Mouse (Mus musculus) cortical plate, adult 2 months (tissue): Measurements from ENCODE around the gene Kncn. TPM values are rescaled to one million over a fixed set of nuclear protein-coding genes. Genes with fewer than 3 reads are reported as not detected.

ENCODE experiments used
- H3K27ac ChIP-seq: fragments of 200-500 bp; 2 replicates; pipeline ENCODE4 v1.5.1; 2012; ENCODE audit warnings: low read length, control low read depth, inconsistent platforms; ENCODE audit not compliant: insufficient read depth
- H3K4me1 ChIP-seq: fragments of 200-500 bp; 2 replicates; pipeline ENCODE4 v1.6.1; 2011; ENCODE audit warnings: low read length; ENCODE audit not compliant: control insufficient read depth, insufficient read depth
- H3K4me3 ChIP-seq: fragments of 200-500 bp; 2 replicates; pipeline ENCODE4 v1.5.1; 2011; ENCODE audit warnings: mild to moderate bottlenecking, low read length, control low read depth; ENCODE audit not compliant: insufficient read depth
- CTCF ChIP-seq: fragments of 200-500 bp; IDR thresholded peaks from 2 replicates; pipeline ENCODE4 v1.5.1; 2011; ENCODE audit warnings: mild to moderate bottlenecking, control low read depth, low read length; ENCODE audit not compliant: insufficient read depth; ENCODE audit errors: extremely low read depth
- POLR2A ChIP-seq: fragments of 200-500 bp; IDR thresholded peaks from 2 replicates; pipeline ENCODE4 v1.6.1; 2011; ENCODE audit warnings: mild to moderate bottlenecking, low read length, control low read depth; ENCODE audit not compliant: insufficient read depth; ENCODE audit errors: extremely low read depth
- polyA plus RNA-seq: library from polyadenylated mRNA; depleted of rRNA; stranded (reverse); fragments of >200 nt; gene quantifications from 2 replicates; pipeline ENCODE4 v1.2.3, GENCODE M21; 2012

Gene Kncn
- polyA plus RNA-seq, 1 experiment, result 0.21 TPM

- TF ChIP-seq CTCF (no peak), POLR2A (no peak)
- peaks cover 6% of the 10 kb centered on the region for H3K4me1 ChIP-seq
- no peak overlapping the region for H3K27ac ChIP-seq
- no peak overlapping the region for H3K4me3 ChIP-seq
Observed at GRCm38 (mm10) chr4:115848990-115849677, 35.1 kb upstream of the Kncn start.

- no peak overlapping the region for H3K27ac ChIP-seq
- no peak for TF ChIP-seq POLR2A
- peaks cover 6% of the 10 kb centered on the region for H3K4me1 ChIP-seq
- H3K4me3 ChIP-seq, result no peak overlapping the region
Observed at GRCm38 (mm10) chr4:115850111-115850510, 34.1 kb upstream of the Kncn start.

DNA sequence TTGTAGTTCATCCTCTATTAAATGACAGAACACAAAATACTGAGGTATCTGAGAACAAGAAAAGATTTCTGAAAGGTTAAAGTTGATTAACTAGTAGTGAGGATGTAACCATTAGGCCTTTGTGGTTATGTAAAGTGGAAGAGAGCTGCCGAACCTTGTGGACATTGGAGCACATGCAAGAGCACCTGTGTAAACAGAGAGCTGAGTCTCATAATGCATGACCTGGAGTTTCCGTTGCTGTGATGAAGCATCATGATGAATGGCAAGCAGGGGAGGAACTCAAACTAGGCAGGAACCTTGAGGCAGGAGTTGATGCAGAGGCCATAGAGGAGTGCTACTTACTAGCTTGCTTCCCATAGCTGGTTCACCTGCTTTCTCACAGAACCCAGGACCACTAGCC is 33.6 kb upstream of the Kncn start:
- Histone ChIP-seq H3K4me1 (peaks cover 7% of the 10 kb centered on the region), H3K4me3 (no peak overlapping the region), H3K27ac (no peak overlapping the region)
- TF ChIP-seq CTCF (no peak), POLR2A (no peak)

DNA sequence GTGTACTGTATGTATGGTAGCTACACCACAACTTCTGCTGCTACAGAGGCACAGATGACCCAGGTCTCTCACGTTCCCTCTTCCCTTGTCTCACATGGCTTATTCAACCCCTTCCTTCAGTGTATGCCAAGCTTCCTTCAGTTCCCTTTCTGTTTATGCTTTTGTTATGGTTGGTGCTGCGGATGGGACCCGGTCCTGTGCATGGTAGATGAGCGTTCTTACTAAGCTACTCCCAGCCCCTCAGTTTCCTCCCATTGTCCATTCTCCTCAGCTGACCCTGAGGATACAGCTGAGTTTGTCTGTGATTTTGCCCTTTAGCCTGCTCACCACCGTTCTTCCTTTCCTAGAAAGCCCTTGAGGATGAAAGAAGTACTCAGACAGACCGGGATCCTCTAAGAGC is 32.6 kb upstream of the Kncn start:
- no peak overlapping the region for H3K27ac ChIP-seq
- H3K4me3 ChIP-seq, result no peak overlapping the region
- TF ChIP-seq POLR2A (no peak), CTCF (no peak)
- H3K4me1 ChIP-seq, result peaks cover 8% of the 10 kb centered on the region

- Histone ChIP-seq H3K27ac (no peak overlapping the region), H3K4me1 (peaks cover 2% of the 10 kb centered on the region; the same call in 1 of the 2 replicates), H3K4me3 (no peak overlapping the region)
- no peak for TF ChIP-seq CTCF
- no peak for TF ChIP-seq POLR2A
Observed at GRCm38 (mm10) chr4:115855100-115855499, 29.1 kb upstream of the Kncn start.

DNA sequence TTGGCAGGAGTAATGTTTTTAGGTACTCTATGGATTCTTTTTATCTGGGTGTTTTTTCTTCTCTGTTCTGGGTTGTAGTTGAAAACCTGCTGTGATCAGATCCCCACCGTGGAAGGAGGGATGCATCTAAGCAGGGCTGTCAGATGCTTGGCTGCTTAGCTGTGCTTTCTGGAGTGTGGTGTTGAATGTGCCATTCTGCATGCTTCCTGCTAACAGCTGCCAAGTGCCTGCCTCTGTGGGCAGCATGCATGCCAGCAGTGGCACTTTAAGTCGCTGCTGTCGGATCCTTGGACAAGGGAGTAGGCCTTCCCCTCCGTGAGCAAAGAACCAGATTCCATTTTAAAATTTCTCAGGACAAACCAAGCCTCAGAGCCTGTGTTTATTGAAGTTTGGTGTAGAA is 28.6 kb upstream of the Kncn start:
- H3K4me3 ChIP-seq, result no peak overlapping the region
- no peak overlapping the region for H3K27ac ChIP-seq
- peaks cover 2% of the 10 kb centered on the region; the same call in 1 of the 2 replicates for H3K4me1 ChIP-seq
- no peak for TF ChIP-seq CTCF
- TF ChIP-seq POLR2A, result no peak

GRCm38 (mm10) chr4:115856282-115856681 is 27.9 kb upstream of the Kncn start:
- no peak overlapping the region for H3K4me3 ChIP-seq
- H3K27ac ChIP-seq, result no peak overlapping the region
- H3K4me1 ChIP-seq, result peaks cover 2% of the 10 kb centered on the region; the same call in 1 of the 2 replicates
- no peak for TF ChIP-seq POLR2A
- no peak for TF ChIP-seq CTCF

GRCm38 (mm10) chr4:115857293-115857883 is 26.8 kb upstream of the Kncn start:
- TF ChIP-seq CTCF, result no peak
- peaks cover 2% of the 10 kb centered on the region; the same call in 1 of the 2 replicates for H3K4me1 ChIP-seq
- H3K27ac ChIP-seq, result no peak overlapping the region
- H3K4me3 ChIP-seq, result no peak overlapping the region

GRCm38 (mm10) chr4:115863352-115863751 is 20.8 kb upstream of the Kncn start:
- H3K27ac ChIP-seq, result no peak overlapping the region
- H3K4me1 ChIP-seq, result no peaks in the 10 kb centered on the region
- no peak for TF ChIP-seq POLR2A
- TF ChIP-seq CTCF, result no peak
- no peak overlapping the region for H3K4me3 ChIP-seq

GRCm38 (mm10) chr4:115863880-115864279 is 20.3 kb upstream of the Kncn start:
- TF ChIP-seq POLR2A (no peak), CTCF (no peak)
- Histone ChIP-seq H3K4me3 (no peak overlapping the region), H3K4me1 (no peaks in the 10 kb centered on the region), H3K27ac (no peak overlapping the region)
